Mouse (Mus musculus): ENCODE results near the gene Olfr45. TPM values are rescaled to one million over a fixed set of nuclear protein-coding genes. Genes with fewer than 3 reads are reported as not detected.

Gene Olfr45
- polyA plus RNA-seq, 1 experiment from 2014 or later, result not detected

Other genes starting within 250 kb of the Olfr45 start
- gene Olfr533, start 218.6 kb upstream of the Olfr45 start, polyA plus RNA-seq (2016; fragmentation: Nextera tagmentation; extraction: Ambion mirVana), result not detected in 2 replicates
- not detected in 2 replicates for gene Olfr535, start 197.7 kb upstream of the Olfr45 start, polyA plus RNA-seq (2016; fragmentation: Nextera tagmentation; extraction: Ambion mirVana)
- gene Olfr536, start 174.6 kb upstream of the Olfr45 start, polyA plus RNA-seq (2016; fragmentation: Nextera tagmentation; extraction: Ambion mirVana), result not detected in 2 replicates
- not detected in 2 replicates for gene Olfr538, start 114.1 kb upstream of the Olfr45 start, polyA plus RNA-seq (2016; fragmentation: Nextera tagmentation; extraction: Ambion mirVana)
- gene Olfr46, start 80.7 kb upstream of the Olfr45 start, polyA plus RNA-seq (2016; fragmentation: Nextera tagmentation; extraction: Ambion mirVana), result not detected in 2 replicates
- gene Olfr61, start 53.0 kb upstream of the Olfr45 start, polyA plus RNA-seq (2016; fragmentation: Nextera tagmentation; extraction: Ambion mirVana), result not detected in 2 replicates
- gene Olfr53, start 35.5 kb upstream of the Olfr45 start, polyA plus RNA-seq (2016; fragmentation: Nextera tagmentation; extraction: Ambion mirVana), result not detected in 2 replicates
- gene Olfr539, start 22.0 kb upstream of the Olfr45 start, polyA plus RNA-seq (2016; fragmentation: Nextera tagmentation; extraction: Ambion mirVana), result not detected in 2 replicates
- not detected in 2 replicates for gene Olfr541, start 15.3 kb downstream of the Olfr45 start, polyA plus RNA-seq (2016; fragmentation: Nextera tagmentation; extraction: Ambion mirVana)
- gene Cyp2e1, start 81.8 kb downstream of the Olfr45 start, polyA plus RNA-seq (2016; fragmentation: Nextera tagmentation; extraction: Ambion mirVana), result not detected in 2 replicates
- 0.16 and 0.49 TPM in 2 replicates for gene Syce1, start 105.9 kb downstream of the Olfr45 start, polyA plus RNA-seq (2016; fragmentation: Nextera tagmentation; extraction: Ambion mirVana)
- 1.0 and 1.1 TPM in 2 replicates for gene Zfp941, start 140.2 kb downstream of the Olfr45 start, polyA plus RNA-seq (2016; fragmentation: Nextera tagmentation; extraction: Ambion mirVana)
- gene Urah, start 153.1 kb downstream of the Olfr45 start, polyA plus RNA-seq (2016; fragmentation: Nextera tagmentation; extraction: Ambion mirVana), result 0.85 TPM in 1 of 2 replicates, not detected in the other
- not detected in 2 replicates for gene Scgb1c1, start 163.6 kb downstream of the Olfr45 start, polyA plus RNA-seq (2016; fragmentation: Nextera tagmentation; extraction: Ambion mirVana)
- not detected in 2 replicates for gene Odf3, start 165.9 kb downstream of the Olfr45 start, polyA plus RNA-seq (2016; fragmentation: Nextera tagmentation; extraction: Ambion mirVana)
- not detected in 2 replicates for gene Gm45785, start 174.4 kb downstream of the Olfr45 start, polyA plus RNA-seq (2016; fragmentation: Nextera tagmentation; extraction: Ambion mirVana)
- 47.3 and 58.8 TPM in 2 replicates for gene Ric8a, start 175.0 kb downstream of the Olfr45 start, polyA plus RNA-seq (2016; fragmentation: Nextera tagmentation; extraction: Ambion mirVana)
- 28.1 and 31.4 TPM in 2 replicates for gene Bet1l, start 175.6 kb downstream of the Olfr45 start, polyA plus RNA-seq (2016; fragmentation: Nextera tagmentation; extraction: Ambion mirVana)
- 249 and 270 TPM in 2 replicates for gene Psmd13, start 200.0 kb downstream of the Olfr45 start, polyA plus RNA-seq (2016; fragmentation: Nextera tagmentation; extraction: Ambion mirVana)
- 31.5 and 40.1 TPM in 2 replicates for gene Sirt3, start 200.4 kb downstream of the Olfr45 start, polyA plus RNA-seq (2016; fragmentation: Nextera tagmentation; extraction: Ambion mirVana)
- 13.6 and 46.8 TPM in 2 replicates for gene Cox8b, start 218.5 kb downstream of the Olfr45 start, polyA plus RNA-seq (2016; fragmentation: Nextera tagmentation; extraction: Ambion mirVana)
- 0.14 TPM in 1 of 2 replicates, not detected in the other for gene Nlrp6, start 239.0 kb downstream of the Olfr45 start, polyA plus RNA-seq (2016; fragmentation: Nextera tagmentation; extraction: Ambion mirVana)

Data from heart, embryonic 10.5 days (tissue).